Mouse (Mus musculus): ENCODE data around the gene Pkd2.

Gene Pkd2

GRCm38 (mm10) chr5:104465731-104466130 is 6.5 kb downstream of the Pkd2 start:
- no peak for DNase-seq (ENCODE audit: low spot score in 2 of 2)

GRCm38 (mm10) chr5:104466816-104467215 is 7.6 kb downstream of the Pkd2 start:
- no peak for DNase-seq (ENCODE audit: low spot score in 2 of 2)

- no peak for DNase-seq (ENCODE audit: low spot score in 2 of 2)
These were observed 9.3 kb downstream of the Pkd2 start for GRCm38 (mm10) chr5:104468586-104468985.

- no peak for DNase-seq (ENCODE audit: low spot score in 2 of 2)
These were observed 11.7 kb downstream of the Pkd2 start for GRCm38 (mm10) chr5:104470981-104471391.

GRCm38 (mm10) chr5:104472371-104472770 is 13.1 kb downstream of the Pkd2 start:
- DNase-seq (ENCODE audit: low spot score in 2 of 2): no peak

- no peak for DNase-seq (ENCODE audit: low spot score in 2 of 2)
These were observed 21.1 kb downstream of the Pkd2 start for GRCm38 (mm10) chr5:104480367-104480766.

- DNase-seq (ENCODE audit: low spot score in 2 of 2): no peak
These were observed 23.6 kb downstream of the Pkd2 start for GRCm38 (mm10) chr5:104482856-104483255.

- DNase-seq (ENCODE audit: low spot score in 2 of 2): no peak
These were observed 32.3 kb downstream of the Pkd2 start for GRCm38 (mm10) chr5:104491561-104491960.

- no peak for DNase-seq (ENCODE audit: low spot score in 2 of 2)
These were observed 45.6 kb downstream of the Pkd2 start for GRCm38 (mm10) chr5:104504883-104505282.

GRCm38 (mm10) chr5:104507829-104508194 is 48.6 kb downstream of the Pkd2 start:
- no peak for DNase-seq (ENCODE audit: low spot score in 2 of 2)

- peak; percentile 66 to 85 for DNase-seq (ENCODE audit: low spot score in 2 of 2)
These were observed 49.1 kb downstream of the Pkd2 start, which contains the start of gene BC005561 for GRCm38 (mm10) chr5:104508195-104508891. Gene BC005561 (plus strand): TSS chr5:104508352.

- no peak for DNase-seq (ENCODE audit: low spot score in 2 of 2)
These were observed 52.0 kb downstream of the Pkd2 start for GRCm38 (mm10) chr5:104511211-104511610.

- no peak for DNase-seq (ENCODE audit: low spot score in 2 of 2)
These were observed 79.4 kb downstream of the Pkd2 start for GRCm38 (mm10) chr5:104538612-104539011.

- no peak for DNase-seq (ENCODE audit: low spot score in 2 of 2)
These were observed 80.1 kb downstream of the Pkd2 start for GRCm38 (mm10) chr5:104539331-104539730.
